Mouse (Mus musculus) cerebellum, adult 2 months (tissue): ENCODE measurements at regions not wholly inside any gene's neighbourhood (a gene's known extent, or its start where the extent isn't known, plus 50 kb on each side); places are given as distances from the start of the nearest gene placed in this dataset.
A peak's percentile ranks its signal among the peaks of the same experiment; 100 is the strongest.

ENCODE experiments used
- DNase-seq, 2 experiments: peaks; one replicate each; pipeline ENCODE4 v3.0.0; 2021
- H3K27ac ChIP-seq: fragments of 200-500 bp; 2 replicates; pipeline ENCODE4 v1.5.1; 2012; ENCODE audit warnings: low read length, control low read depth, inconsistent platforms; ENCODE audit not compliant: insufficient read depth
- H3K27me3 ChIP-seq: fragments of 200-500 bp; 2 replicates; pipeline ENCODE4 v1.6.1; 2012; ENCODE audit warnings: inconsistent platforms, mild to moderate bottlenecking, low read length, moderate library complexity; ENCODE audit not compliant: control insufficient read depth, insufficient read depth
- H3K4me1 ChIP-seq: fragments of 200-500 bp; 2 replicates; pipeline ENCODE4 v1.6.1; 2011; ENCODE audit warnings: low read length; ENCODE audit not compliant: control insufficient read depth, insufficient read depth
- H3K4me3 ChIP-seq: fragments of 200-500 bp; replicated peaks from 2 replicates; pipeline ENCODE3; 2011; ENCODE audit warnings: mild to moderate bottlenecking, low read depth, low read length, control low read depth; ENCODE audit not compliant: insufficient read depth
- CTCF ChIP-seq: fragments of 200-500 bp; IDR thresholded peaks from 2 replicates; pipeline ENCODE4 v1.5.1; 2011; ENCODE audit warnings: low read depth, mild to moderate bottlenecking, control low read depth, low read length, moderate library complexity, borderline replicate concordance; ENCODE audit not compliant: insufficient read depth
- POLR2A ChIP-seq: fragments of 200-500 bp; IDR thresholded peaks from 2 replicates; pipeline ENCODE4 v1.6.1; 2011; ENCODE audit warnings: low read length, control low read depth, borderline replicate concordance; ENCODE audit not compliant: insufficient read depth
- WGBS: fragments of 180-500 bp; shearing (Covaris S2); methylation state at CpG from one replicate; pipeline ENCODE4 v1.1.7; 2018; 5-methylcytosine and 5-hydroxymethylcytosine counted together

GRCm38 (mm10) chr12:26886635-26887014, 417.6 kb downstream of the Cmpk2 start:
- WGBS: 47% methylated on average over 7 of the region's 7 CpGs
- no peak for DNase-seq
- Histone ChIP-seq H3K27ac (no peak overlapping the region), H3K4me3 (no peak overlapping the region), H3K27me3 (no peaks in the 10 kb centered on the region; the same call in 1 of the 2 replicates), H3K4me1 (0 out of 2 replicates have a peak, but pooled peaks cover 3% of the 10 kb centered on the region)
- no peak for TF ChIP-seq POLR2A
- no peak for TF ChIP-seq CTCF

- H3K4me3 ChIP-seq: no peak overlapping the region
- WGBS: 21% methylated on average over 12 of the region's 12 CpGs
- no peak overlapping the region for H3K27ac ChIP-seq
- DNase-seq: peak; percentile 25 to 33
- no peaks in the 10 kb centered on the region; the same call in 1 of the 2 replicates for H3K27me3 ChIP-seq
- H3K4me1 ChIP-seq: 0 out of 2 replicates have a peak, but pooled peaks cover 3% of the 10 kb centered on the region
- no peak for TF ChIP-seq CTCF
- no peak for TF ChIP-seq POLR2A
Observed at GRCm38 (mm10) chr12:26885831-26886634, 417.0 kb downstream of the Cmpk2 start.

- 89% methylated on average over 3 of the region's 3 CpGs for WGBS
- H3K4me3 ChIP-seq: no peak overlapping the region
- TF ChIP-seq CTCF (no peak), POLR2A (no peak)
- no peaks in the 10 kb centered on the region; the same call in 1 of the 2 replicates for H3K27me3 ChIP-seq
- no peak for DNase-seq
- 0 out of 2 replicates have a peak, but pooled peaks cover 3% of the 10 kb centered on the region for H3K4me1 ChIP-seq
- H3K27ac ChIP-seq: no peak overlapping the region
Observed at GRCm38 (mm10) chr12:26885083-26885482, 416.1 kb downstream of the Cmpk2 start.

- TF ChIP-seq POLR2A (no peak), CTCF (no peak)
- peak; percentile 22 to 44 for DNase-seq
- 54% methylated on average over 5 of the region's 5 CpGs for WGBS
- H3K4me1 ChIP-seq: 0 out of 2 replicates have a peak, but pooled peaks cover 3% of the 10 kb centered on the region
- no peaks in the 10 kb centered on the region; the same call in 1 of the 2 replicates for H3K27me3 ChIP-seq
- no peak overlapping the region for H3K4me3 ChIP-seq
- H3K27ac ChIP-seq: no peak overlapping the region
Observed at GRCm38 (mm10) chr12:26884156-26884555, 415.2 kb downstream of the Cmpk2 start.

GRCm38 (mm10) chr12:26877691-26878121, 408.7 kb downstream of the Cmpk2 start:
- no peak overlapping the region for H3K27ac ChIP-seq
- TF ChIP-seq POLR2A (no peak), CTCF (no peak)
- H3K27me3 ChIP-seq: no peaks in the 10 kb centered on the region
- no peak overlapping the region for H3K4me3 ChIP-seq
- DNase-seq: no peak
- 37% methylated on average over 2 of the region's 2 CpGs for WGBS
- H3K4me1 ChIP-seq: no peaks in the 10 kb centered on the region

DNA sequence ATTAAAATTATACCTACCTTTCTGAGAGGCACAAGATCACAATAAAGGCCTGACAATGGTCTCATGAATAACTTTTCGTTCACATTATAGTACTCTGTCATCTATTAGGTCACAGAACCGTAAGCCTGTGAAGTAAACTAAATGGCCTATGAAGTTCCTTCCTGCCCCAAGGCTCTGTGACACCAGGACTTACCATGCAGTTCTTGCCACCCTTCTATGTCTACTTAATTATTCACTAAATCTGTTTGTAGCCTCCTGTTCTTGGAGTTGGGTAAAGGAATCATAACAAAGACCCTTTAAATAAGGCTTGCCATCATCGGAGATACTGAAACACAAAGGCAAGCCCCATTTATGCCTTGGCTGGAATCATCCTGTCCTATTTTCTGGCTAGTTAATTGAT, 408.3 kb downstream of the Cmpk2 start:
- Histone ChIP-seq H3K27me3 (no peaks in the 10 kb centered on the region), H3K27ac (no peak overlapping the region), H3K4me3 (no peak overlapping the region), H3K4me1 (no peaks in the 10 kb centered on the region)
- 71% methylated on average over 3 of the region's 3 CpGs for WGBS
- no peak for DNase-seq
- TF ChIP-seq CTCF: no peak
- no peak for TF ChIP-seq POLR2A

- no peak for DNase-seq
- no peak overlapping the region for H3K4me3 ChIP-seq
- 65% methylated on average over 3 of the region's 3 CpGs for WGBS
- no peaks in the 10 kb centered on the region for H3K4me1 ChIP-seq
- TF ChIP-seq CTCF (no peak), POLR2A (no peak)
- H3K27me3 ChIP-seq: no peaks in the 10 kb centered on the region
- H3K27ac ChIP-seq: no peak overlapping the region
Observed at GRCm38 (mm10) chr12:26872466-26872865, 403.5 kb downstream of the Cmpk2 start.

- Histone ChIP-seq H3K27me3 (no peaks in the 10 kb centered on the region), H3K4me3 (no peak overlapping the region), H3K4me1 (no peaks in the 10 kb centered on the region), H3K27ac (no peak overlapping the region)
- no peak for TF ChIP-seq CTCF
- no peak for TF ChIP-seq POLR2A
- no peak for DNase-seq
- 91% methylated on average over 6 of the region's 6 CpGs for WGBS
Observed at GRCm38 (mm10) chr12:26867731-26868130, 398.7 kb downstream of the Cmpk2 start.
